Mouse (Mus musculus) CH12.LX (cell line): ENCODE data around the gene Cnep1r1.

Source experiments
- CHD2 ChIP-seq: IDR thresholded peaks from 2 replicates; pipeline ENCODE4 v1.6.1; 2011; ENCODE audit warnings: low read length, improper control_type of control experiment
- CTCF ChIP-seq, 2 experiments: IDR thresholded peaks in 1 of 2; conservative IDR thresholded peaks in 1 of 2; 2 replicates each; pipeline ENCODE4 v1.5.1; 2011 to 2012; ENCODE audit warnings: low read depth in 2 of 2, low read length in 2 of 2, improper control_type of control experiment in 1 of 2, inconsistent platforms in 1 of 2, mild to moderate bottlenecking in 1 of 2, moderate library complexity in 1 of 2
- EP300 ChIP-seq: IDR thresholded peaks from 2 replicates; pipeline ENCODE4 v1.6.1; 2011; ENCODE audit warnings: low read length, improper control_type of control experiment
- POLR2A ChIP-seq: IDR thresholded peaks from 2 replicates; pipeline ENCODE4 v1.6.1; 2011; ENCODE audit warnings: low read depth, mild to moderate bottlenecking, improper control_type of control experiment, low read length
- RCOR1 ChIP-seq: conservative IDR thresholded peaks from 2 replicates; pipeline ENCODE4 v1.6.1; 2012; ENCODE audit warnings: low read depth, mild to moderate bottlenecking, inconsistent platforms, low read length, improper control_type of control experiment
- UBTF ChIP-seq: IDR thresholded peaks from 2 replicates; pipeline ENCODE4 v1.6.1; 2012; ENCODE audit warnings: low read depth, mild to moderate bottlenecking, inconsistent platforms, low read length, improper control_type of control experiment, moderate library complexity
- ZC3H11A ChIP-seq: IDR thresholded peaks from 2 replicates; pipeline ENCODE4 v1.6.1; 2012; ENCODE audit warnings: low read depth, mild to moderate bottlenecking, inconsistent platforms, low read length, improper control_type of control experiment
- ZNF384 ChIP-seq: IDR thresholded peaks from 2 replicates; pipeline ENCODE4 v1.6.1; 2012; ENCODE audit warnings: low read depth, low read length, improper control_type of control experiment, inconsistent platforms

DNA sequence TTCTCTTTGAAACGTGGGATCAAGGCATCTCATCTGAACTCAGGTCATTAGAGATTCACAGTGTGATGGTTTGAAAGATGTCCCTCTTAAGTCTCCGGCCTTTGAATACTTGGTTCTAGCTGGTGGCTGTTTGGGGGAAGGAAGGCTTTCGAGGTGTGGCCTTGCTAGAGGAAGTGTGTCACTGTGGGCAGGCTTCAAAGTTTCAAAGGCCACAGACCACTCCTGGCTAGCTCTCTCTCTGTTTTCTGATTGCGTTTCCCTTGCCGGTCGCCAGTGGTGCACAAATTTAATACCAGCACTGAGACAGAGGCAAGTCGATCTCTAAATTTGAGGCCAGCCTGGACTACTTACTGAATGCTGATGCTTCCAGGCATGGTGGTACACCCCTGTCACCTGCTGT lies 56.7 kb downstream of the Cnep1r1 start:
- TF ChIP-seq ZC3H11A: no peak
- no peak for TF ChIP-seq ZNF384
- no peak for TF ChIP-seq CTCF (conservative IDR thresholded peaks at IDR 0.05 in 1 of 2, IDR thresholded peaks at IDR 0.05 in 1 of 2; ENCODE audit: low read depth in 2 of 2, low read length in 2 of 2)
- TF ChIP-seq RCOR1: no peak
- TF ChIP-seq POLR2A: no peak
- TF ChIP-seq EP300: no peak
- TF ChIP-seq UBTF: no peak
- no peak for TF ChIP-seq CHD2
